Mouse (Mus musculus): ENCODE measurements around the gene Ces2h.
"Not testable (repeated sequence)": the region's sequence is repeated elsewhere in the genome, so short reads cannot be mapped to it uniquely, and the experiment has no call there.

Ces2h gene

DNA sequence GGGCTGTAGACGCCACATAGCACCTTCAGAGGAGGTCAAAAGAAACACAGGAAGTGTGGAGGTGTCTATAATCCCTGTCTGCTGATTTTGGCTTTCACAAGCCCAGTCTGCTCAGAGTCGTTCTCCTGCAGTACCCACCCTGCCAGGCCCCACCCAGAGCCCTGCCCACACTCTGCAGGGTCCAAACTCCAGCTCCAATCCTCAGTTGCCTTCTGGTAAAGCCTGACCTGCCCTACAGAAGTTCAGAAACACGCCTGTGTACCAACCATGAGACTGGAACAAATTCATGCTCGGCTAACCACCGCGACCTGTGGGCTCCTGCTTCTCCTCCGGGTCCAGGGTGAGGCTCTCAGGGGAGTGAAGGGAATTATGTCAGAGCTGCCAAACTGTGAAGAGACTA lies at the start of gene Ces2h:
Gene Ces2h (plus strand): TSS at position 268 of the 400 bp plus-strand sequence.
- DNase-seq: peak; percentile 6

GRCm38 (mm10) chr8:104961537-104961961 lies 39.1 kb upstream of the Ces2h start, which contains the start of gene Ces2g:
Ces2g (plus strand) TSS chr8:104961718.
- DNase-seq: peak; percentile 39

GRCm38 (mm10) chr8:104962229-104962901 lies 38.3 kb upstream of the Ces2h start:
- DNase-seq: peak; percentile 65

GRCm38 (mm10) chr8:104963375-104963894 lies 37.2 kb upstream of the Ces2h start:
- DNase-seq: peak; percentile 23

DNA sequence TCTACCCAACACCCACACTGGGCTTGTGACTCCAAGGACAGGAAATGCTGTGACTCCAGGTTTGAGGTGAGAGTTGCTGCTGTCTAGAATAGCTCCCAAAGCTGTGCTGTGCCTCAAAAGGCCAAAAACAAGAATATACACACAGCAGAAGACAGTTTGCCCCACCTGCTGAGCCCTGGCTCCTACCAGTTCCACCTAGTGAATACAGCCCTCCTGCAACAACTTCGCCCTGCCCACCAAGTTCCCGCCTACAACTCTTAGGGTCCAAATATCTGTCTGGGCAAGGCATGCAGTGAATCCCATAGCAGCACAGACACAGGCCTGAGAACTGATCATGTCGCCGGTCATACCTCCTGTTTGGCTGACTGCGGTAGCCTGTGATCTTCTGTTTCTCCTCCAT lies 16.5 kb upstream of the Ces2h start:
- no peak for DNase-seq

DNA sequence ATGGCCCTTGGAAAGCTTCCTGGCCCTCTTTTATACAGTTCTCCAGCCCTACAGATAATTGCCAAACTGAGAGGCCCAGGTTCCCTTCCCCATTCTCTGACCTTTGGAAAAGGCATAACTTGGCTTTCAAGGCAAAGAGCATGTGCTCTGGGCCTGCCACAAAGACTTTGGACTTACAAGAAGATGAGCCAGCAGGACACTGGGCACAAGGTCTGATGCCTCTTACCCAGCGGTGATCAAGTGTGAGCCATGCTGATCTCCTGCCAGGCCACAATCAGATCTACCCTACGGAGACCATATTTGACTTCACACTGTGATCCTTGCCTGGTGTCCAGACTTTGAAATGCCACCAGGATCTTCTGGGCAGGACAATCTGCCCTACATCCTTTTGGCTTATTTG lies 15.7 kb upstream of the Ces2h start:
- DNase-seq: no peak

GRCm38 (mm10) chr8:104998191-104998590 lies 2.5 kb upstream of the Ces2h start:
- no peak for DNase-seq

- no peak for DNase-seq
Observed at GRCm38 (mm10) chr8:104999183-104999582, 1.5 kb upstream of the Ces2h start.

- DNase-seq: no peak
Observed at GRCm38 (mm10) chr8:105010000-105010399, 9.3 kb downstream of the Ces2h start.

DNA sequence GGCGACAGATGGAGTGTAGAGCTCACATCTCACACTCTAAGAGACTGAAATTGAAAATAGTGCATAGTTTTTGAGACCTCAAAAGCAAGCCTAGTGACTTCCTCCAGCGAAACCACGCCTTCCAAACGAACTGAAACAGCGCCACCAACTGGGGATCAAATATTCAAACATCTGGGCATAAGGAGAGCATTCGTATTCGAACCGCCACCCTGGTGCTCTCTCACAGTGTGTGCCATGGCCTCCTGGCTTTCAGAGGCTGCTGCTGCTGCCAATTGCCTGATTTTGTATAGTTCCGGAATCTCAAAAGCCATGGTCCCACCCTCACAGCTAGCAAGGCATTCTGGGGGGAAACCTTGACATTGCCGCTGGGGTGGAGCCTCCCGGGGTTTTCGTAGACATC lies 10.5 kb downstream of the Ces2h start:
- no peak for DNase-seq

DNA sequence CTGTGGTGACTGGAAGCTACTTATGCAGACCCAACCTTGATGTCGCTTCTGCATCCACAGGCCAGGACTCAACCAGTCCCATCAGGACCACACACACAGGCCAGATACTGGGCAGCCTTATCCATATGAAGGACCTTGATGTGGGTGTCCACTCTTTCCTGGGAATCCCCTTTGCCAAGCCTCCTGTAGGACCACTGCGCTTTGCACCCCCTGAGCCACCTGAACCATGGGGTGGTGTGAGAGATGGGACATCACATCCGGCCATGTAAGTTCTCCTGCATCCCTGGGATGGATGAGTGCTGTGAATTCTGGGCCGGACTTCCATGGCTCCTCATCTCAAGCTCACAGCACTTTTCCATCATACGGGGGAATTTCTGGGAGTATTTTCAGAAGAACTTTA lies 13.7 kb downstream of the Ces2h start:
- DNase-seq: no peak

DNA sequence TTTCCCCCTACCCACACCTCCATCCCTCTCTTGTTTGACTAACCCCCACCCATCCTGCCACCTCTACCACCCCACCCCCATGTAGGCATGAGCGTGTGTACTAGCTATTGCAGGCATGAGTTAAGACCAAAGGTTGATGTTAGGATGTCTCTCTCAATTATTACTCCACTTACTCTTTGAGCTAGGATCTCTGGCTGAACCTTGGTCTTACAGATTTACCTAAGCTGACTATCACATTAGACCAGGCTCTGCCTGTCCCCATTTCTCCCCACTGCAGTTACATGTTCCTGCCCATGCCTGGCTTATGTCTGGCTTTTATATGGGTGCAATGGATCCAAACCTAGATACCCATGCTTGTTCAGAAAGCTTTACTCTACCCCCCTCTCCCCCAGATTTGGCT lies 21.3 kb downstream of the Ces2h start:
- no peak for DNase-seq

DNA sequence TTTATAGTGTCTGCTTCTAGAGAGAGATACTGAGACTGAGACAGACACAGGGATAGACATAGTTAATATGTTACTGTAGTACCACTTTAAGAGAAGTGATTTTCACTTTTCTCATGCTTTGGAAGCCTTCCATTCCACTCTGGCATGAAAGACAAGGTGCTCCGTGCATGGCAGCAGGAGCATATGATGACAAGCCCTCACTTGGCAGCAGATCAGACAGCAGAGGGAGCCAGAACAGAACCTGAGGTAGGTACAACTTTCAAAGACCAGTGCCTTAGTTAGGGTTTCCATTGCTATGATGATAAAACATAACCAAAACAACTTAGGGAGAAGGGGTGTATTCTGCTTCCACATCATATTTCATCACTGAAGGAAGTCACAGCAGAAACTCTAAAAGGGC lies 22.4 kb downstream of the Ces2h start:
- no peak for DNase-seq

DNA sequence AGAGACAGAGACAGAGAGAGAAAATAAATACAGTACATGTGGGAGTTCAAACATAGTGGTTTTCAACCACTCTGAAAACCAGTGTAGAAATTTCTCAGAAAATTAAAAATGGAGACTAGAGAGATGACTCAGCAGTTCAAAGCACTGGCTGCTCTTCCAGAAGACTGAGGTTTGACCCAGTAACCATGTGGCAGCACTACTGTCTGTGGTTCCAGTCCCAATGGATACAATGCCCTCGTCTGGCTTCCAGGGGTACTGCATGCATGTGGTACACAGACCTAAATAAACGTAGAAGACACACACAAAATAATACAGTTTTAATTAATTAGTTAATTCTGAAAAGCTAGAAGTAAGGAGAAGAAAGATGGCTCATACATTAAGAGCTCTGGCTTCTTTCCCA lies 24.4 kb downstream of the Ces2h start:
- peak; percentile 48 for DNase-seq

- no peak for DNase-seq
Observed at GRCm38 (mm10) chr8:105043510-105043909, 42.9 kb downstream of the Ces2h start.

GRCm38 (mm10) chr8:105045824-105046401 lies 45.3 kb downstream of the Ces2h start:
- no peak for DNase-seq

GRCm38 (mm10) chr8:105048371-105048854 lies 47.8 kb downstream of the Ces2h start, which contains the start of gene Ces3a:
Ces3a (plus strand) TSS chr8:105048601.
- DNase-seq: no peak

- no peak for DNase-seq
Observed at GRCm38 (mm10) chr8:105056211-105056610, 55.6 kb downstream of the Ces2h start.

GRCm38 (mm10) chr8:105060056-105060455 lies 59.4 kb downstream of the Ces2h start:
- DNase-seq: no peak

- peak; percentile 65 for DNase-seq
Observed at GRCm38 (mm10) chr8:105066761-105067160, 66.1 kb downstream of the Ces2h start.

DNA sequence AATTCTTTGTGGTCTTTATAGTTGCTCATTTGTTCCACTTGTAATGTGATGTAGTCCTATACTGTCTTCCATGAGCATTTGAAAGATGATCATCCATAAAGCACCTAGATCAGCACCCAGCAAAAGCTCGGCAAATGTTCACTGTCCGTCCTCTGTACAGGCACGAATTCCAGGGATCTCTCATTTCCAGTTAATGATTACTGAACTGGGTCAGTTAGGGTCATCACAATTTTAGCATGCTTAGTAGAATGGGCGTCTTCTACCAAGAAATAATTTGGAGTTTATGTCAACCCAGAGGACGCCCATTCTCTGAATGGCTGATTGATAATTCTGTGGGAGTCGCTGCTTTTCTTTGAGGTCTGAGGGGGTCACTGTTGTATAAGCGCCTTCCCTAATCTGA lies 67.3 kb downstream of the Ces2h start:
- DNase-seq: not testable (repeated sequence)

DNA sequence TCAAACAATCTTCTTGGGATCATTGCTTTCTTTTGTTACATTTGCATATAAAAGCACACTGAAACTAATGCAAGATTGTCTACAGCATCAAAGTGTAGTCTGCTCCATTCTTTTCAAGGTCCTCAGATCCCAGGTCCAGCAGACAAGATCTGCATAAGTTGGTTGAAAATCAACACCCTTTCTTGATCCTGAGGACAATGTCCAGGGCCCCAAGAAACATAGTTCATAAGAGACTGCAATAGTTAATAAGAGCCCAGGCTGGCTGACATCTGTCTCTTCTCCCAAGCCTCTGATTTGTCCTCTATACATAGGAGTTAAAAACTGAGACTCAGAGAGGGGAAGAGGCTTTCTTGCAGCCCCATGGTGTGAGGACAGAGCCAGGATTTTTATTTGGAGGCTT lies 68.3 kb downstream of the Ces2h start:
- no peak for DNase-seq
